Mouse (Mus musculus): ENCODE data around the gene Sgsm3. TPM values are rescaled to one million over a fixed set of nuclear protein-coding genes. Genes with fewer than 3 reads are reported as not detected.

Gene Sgsm3
- total RNA-seq, 2 experiments from 2014 or later = 22.1 to 26.5 TPM

DNA sequence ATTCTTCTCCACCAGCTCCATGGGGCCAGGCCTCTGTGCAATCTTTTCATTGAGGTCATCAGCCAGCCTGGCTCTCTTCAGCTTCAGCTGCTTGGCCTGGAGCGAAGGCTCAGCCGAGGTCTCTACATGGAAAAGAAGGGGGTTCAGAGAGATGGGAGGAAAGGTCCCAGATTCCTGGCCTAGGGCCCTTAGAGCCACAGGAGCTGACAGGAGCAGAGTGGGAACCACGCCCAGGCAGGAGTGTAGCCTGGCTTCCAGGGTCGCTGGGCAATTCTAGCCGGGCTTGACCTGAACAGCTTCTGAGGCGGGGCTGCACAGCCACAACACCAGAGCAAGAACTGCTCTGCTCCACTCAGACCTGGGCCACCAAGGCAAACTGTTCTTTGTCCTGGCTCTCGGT, 44.9 kb downstream of the Sgsm3 start:
- no peak for DNase-seq (ENCODE audit: low spot score in 2 of 2)

- DNase-seq (ENCODE audit: low spot score in 2 of 2) = no peak
Measured at GRCm38 (mm10) chr15:81023842-81024241, 46.3 kb downstream of the Sgsm3 start.

- no peak for DNase-seq (ENCODE audit: low spot score in 2 of 2)
Measured at GRCm38 (mm10) chr15:81026901-81027300, 49.3 kb downstream of the Sgsm3 start.

- peak in 1 of 2 experiments; percentile 64 for DNase-seq (ENCODE audit: low spot score in 2 of 2)
Measured at GRCm38 (mm10) chr15:81027378-81028173, 50.0 kb downstream of the Sgsm3 start.

GRCm38 (mm10) chr15:81030891-81031425, 53.4 kb downstream of the Sgsm3 start:
- no peak for DNase-seq (ENCODE audit: low spot score in 2 of 2)

DNA sequence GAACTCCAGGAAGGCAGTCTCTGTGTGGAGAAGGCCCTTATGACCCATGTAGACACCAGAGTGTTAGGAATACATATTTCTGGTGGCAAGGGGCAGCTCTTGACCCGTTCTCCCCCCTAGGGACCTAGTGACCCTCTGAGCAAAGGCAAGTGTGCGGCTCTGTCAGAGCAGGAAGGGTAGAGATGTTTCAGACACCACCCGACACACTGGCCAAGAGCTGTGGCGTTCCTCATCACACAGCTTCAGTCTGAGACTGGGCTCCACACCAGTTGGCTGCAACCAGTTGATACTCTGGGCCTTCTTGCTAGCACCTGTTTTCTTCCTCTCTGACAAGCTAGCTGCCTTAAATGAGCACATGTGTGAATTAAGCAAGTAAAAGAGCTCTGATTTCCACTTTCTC, 54.0 kb downstream of the Sgsm3 start:
- no peak for DNase-seq (ENCODE audit: low spot score in 2 of 2)

DNA sequence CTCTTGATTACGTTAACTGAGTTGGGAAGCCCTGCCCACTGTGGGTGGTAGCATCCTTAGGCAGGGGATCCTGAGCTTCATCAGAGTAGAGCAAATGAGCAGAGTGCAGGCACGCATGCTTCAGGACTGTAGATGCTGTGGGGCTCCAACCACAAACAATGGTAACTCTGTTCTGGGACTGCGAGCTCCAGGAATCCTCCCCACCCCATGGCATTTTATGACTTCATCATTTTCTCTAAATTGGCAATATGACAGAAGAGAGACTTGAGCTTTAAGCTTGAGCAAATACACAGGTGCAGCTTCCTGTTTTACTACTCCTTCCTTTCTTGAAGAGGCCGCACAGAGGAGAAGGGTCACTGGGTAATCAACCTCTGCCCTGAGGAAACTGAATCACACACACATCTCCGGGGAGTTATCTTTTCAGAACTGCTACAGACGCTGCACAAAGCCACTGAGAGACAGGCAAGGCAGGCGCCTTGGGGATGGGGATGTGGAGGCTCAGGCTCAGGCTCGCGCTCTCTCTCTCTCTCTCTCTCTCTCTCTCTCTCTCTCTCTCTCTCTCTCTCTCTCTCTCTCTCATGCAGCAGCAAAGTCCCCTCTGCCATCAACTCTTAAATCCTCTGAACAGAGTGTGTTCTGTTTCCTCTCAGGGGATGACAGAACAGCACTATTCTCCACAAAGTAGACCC, 55.5 kb downstream of the Sgsm3 start:
- no peak for DNase-seq (ENCODE audit: low spot score in 2 of 2)

- no peak for DNase-seq (ENCODE audit: low spot score in 2 of 2)
Measured at GRCm38 (mm10) chr15:81034119-81034518, 56.6 kb downstream of the Sgsm3 start.

GRCm38 (mm10) chr15:81035417-81036162, 58.0 kb downstream of the Sgsm3 start:
- no peak for DNase-seq (ENCODE audit: low spot score in 2 of 2)

DNA sequence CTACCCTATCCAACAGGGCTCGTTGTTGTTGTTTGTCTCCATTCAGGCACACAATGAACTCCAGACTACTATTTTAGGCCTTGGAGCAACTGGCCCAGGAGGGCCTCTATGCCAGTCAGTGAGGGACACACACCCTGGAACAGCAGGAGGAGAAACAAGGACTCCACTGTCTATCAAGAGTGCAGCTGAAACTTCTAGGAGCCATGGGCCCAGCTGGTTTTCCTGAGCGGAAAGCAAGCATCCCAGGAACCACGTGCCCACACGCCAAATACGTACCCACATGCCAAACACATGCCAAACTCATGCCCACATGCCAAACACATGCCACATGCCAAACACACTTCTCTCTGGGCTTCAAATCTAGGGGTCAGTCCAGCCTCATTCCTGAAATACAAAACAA, 60.9 kb downstream of the Sgsm3 start:
- no peak for DNase-seq (ENCODE audit: low spot score in 2 of 2)

GRCm38 (mm10) chr15:81041767-81042166, 64.2 kb downstream of the Sgsm3 start:
- no peak for DNase-seq (ENCODE audit: low spot score in 2 of 2)

GRCm38 (mm10) chr15:81042276-81042931, 64.8 kb downstream of the Sgsm3 start:
- DNase-seq (ENCODE audit: low spot score in 2 of 2) = no peak

DNA sequence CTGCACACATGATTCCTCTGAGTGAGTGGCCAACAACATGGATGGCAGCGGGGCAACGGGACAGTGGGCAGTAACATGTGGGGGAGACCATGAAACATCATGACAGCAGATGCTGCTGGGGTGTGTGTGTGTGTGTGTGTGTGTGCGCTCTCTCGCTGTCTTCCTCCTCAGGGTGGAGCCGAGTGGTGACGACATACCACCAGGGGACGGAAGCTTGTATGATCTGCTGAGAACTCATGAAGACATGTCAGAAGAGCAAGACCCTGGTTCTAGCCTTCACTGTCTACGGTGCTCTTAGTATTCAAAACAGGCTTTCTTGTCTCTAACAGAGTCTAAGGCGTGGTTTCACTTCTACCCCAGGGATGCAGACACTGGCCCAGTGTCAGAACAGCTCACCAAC, 66.9 kb downstream of the Sgsm3 start:
- no peak for DNase-seq (ENCODE audit: low spot score in 2 of 2)

DNA sequence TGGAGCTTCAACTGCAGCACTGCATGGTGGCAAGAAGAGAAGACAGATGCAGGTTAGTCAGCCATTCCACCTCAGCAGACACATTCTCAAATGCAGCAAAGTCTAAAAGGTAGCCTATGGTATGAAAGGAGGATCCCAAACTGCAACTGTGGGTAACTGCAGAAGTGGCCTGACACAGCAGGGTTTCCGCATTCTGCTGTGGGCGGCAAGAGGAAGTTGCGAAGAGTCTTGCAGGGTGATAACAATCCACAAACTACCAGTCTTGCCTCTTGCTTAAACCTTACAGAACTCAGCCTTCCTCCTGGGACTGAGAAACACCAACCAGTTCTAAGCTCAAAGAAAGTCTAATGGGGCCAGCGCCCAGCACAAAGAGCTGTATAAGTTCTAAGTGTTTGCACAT, 67.8 kb downstream of the Sgsm3 start:
- DNase-seq (ENCODE audit: low spot score in 2 of 2) = no peak

DNA sequence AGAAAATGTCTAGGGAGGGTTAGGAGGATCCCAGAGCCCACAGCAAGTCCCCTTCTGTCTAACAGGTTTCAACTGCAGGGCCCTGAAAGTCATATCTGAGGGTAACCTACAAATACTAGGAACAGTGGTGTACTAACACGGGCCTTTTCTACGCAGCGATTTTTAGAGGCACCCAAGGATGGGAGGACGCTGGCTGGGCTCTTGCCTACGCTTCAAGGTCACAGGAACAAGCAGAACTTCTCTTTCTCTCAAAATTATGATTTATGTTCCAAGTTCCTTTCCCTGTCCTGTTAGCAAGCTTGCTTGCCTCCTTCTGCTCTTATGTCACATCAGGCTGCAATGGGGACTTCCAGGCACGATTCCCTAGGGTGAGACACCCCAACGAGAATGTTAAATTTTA, 68.5 kb downstream of the Sgsm3 start:
- DNase-seq (ENCODE audit: low spot score in 2 of 2) = no peak

DNA sequence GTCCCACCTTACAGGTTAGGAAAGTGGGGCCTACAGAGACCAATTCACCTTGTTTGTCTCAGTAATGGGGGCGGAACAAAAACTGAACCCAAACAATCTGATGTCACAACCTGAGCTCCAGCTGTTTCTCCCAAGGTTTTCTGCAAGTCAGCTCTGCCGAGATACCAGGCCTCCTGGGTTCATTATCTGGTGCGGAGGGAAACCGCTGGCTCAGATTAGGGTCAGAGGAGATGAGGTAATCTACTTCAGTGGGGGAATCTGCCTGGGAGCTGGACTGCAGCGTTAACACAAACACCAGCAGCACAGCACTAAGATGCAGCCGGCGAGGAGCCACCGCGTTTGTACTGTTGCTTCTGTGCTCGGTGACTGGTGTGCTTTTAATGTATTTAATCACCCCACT, 69.9 kb downstream of the Sgsm3 start:
- DNase-seq (ENCODE audit: low spot score in 2 of 2) = no peak

GRCm38 (mm10) chr15:81049401-81050053, 72.0 kb downstream of the Sgsm3 start:
- DNase-seq (ENCODE audit: low spot score in 2 of 2) = no peak

GRCm38 (mm10) chr15:81050488-81050887, 72.9 kb downstream of the Sgsm3 start:
- no peak for DNase-seq (ENCODE audit: low spot score in 2 of 2)

DNA sequence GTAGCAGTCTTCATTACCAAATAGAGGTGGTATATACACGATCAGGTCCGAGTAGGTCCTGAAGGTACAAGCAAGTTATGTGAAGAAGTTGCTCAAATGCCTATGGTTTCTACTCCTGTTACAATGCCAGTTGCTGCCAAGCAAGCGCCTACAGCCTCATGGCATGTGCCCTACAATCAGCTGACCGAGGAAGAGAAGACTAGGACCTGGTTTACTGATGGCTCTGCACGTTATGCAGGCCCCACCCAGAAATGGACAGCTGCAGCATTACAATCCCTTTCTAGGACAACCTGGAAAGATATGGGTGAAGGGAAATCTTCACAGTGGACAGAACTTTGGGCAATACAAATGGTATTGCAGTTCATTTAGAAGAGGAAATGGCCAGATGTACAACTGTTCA, 74.9 kb downstream of the Sgsm3 start:
- DNase-seq (ENCODE audit: low spot score in 2 of 2) = no peak

GRCm38 (mm10) chr15:81055488-81055887, 77.9 kb downstream of the Sgsm3 start:
- no peak for DNase-seq (ENCODE audit: low spot score in 2 of 2)

- DNase-seq (ENCODE audit: low spot score in 2 of 2) = no peak
Measured at GRCm38 (mm10) chr15:81057736-81058135, 80.2 kb downstream of the Sgsm3 start.
